Mouse (Mus musculus) heart, postnatal 36 days (tissue): ENCODE data around the gene Sgpp1. TPM values are rescaled to one million over a fixed set of nuclear protein-coding genes. Genes with fewer than 3 reads are reported as not detected.
"Not testable (repeated sequence)": the region's sequence is repeated elsewhere in the genome, so short reads cannot be mapped to it uniquely, and the experiment has no call there.

ENCODE experiments used
- DNase-seq, 2 experiments: peaks; one replicate each; pipeline ENCODE4 v3.0.0; 2021 to 2022
- intact Hi-C: fragments of 180-260 bp; cut with DNase I; formaldehyde crosslinking; loops from one replicate; pipeline ENCODE4 v1.15.1; 2025
- total RNA-seq, 2 experiments: library from RNA; stranded (reverse); gene quantifications; 2 replicates each; pipeline ENCODE4 v1.2.3; 2021

The Sgpp1 gene
- total RNA-seq, 2 experiments from 2014 or later, result 19.8 to 20.4 TPM

DNA sequence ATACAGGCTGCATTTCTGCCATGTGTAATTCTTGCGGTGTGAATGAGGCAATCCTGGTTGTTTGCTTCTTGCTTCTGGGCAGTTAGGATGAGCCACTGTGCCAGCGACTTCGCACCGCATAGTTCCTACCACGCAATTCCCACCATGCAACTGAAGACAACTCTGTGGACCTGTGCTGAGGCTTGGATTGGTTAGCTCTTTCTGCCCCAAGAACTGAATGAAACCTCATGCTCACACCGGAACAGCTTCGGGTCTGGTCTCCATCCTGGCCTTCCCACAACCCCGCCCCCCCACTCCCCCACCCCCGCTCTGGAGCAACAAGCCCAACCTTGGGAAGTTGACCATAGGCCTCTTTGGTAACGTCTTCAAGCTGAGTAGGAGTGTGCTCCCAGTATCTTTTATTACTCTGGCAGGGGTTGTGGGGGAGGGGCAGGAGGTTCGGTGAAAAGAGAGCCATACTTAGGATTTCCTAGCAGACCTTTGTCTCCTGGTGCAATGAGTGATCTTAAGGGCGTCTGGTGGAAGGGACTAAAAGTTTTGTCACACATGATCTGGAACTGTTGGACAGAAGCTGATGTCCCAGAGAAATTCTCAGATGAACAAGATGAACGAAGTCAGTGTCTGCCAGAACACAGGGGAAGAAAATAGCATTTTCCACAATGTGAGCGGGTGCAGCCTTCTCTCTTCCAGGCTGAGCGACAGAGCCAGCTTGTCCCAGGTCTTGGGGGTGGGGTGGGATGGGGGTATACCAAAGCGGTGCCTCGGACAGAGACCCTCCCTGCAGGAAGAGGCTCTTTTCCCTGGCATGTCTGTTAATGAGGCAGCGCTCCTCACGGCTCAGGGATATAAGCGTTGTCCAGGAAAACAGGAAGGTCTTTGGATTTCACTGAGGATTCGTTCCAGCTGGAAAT is 34.1 kb downstream of the Sgpp1 start:
- peak; percentile 26 to 28 for DNase-seq
- intact Hi-C loops, result no loop called here

DNA sequence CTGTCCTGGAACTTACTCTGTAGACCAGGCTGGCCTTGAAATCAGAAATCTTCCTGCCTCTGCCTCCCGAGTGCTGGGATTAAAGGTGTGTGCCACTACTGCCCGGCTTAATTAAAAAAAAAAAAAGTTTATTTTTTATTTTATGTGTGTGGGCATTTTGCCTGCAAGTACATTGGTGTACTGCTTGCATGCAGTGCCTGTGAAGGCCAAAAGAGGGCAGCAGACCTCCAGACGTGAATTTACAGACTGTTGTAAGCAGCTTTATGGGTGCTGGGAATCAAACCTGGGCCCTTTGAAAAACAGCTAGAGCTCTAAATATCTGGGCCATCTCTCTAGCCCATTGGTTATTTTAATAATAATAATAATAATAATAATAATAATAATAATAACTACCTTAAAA is 36.8 kb downstream of the Sgpp1 start:
- intact Hi-C loops, result no loop called here
- DNase-seq, result no peak

GRCm38 (mm10) chr12:75695845-75696244 is 39.7 kb downstream of the Sgpp1 start:
- intact Hi-C loops, DNase-seq: not testable (repeated sequence)

GRCm38 (mm10) chr12:75689003-75689402 is 46.5 kb downstream of the Sgpp1 start:
- intact Hi-C loops, result no loop called here
- DNase-seq, result no peak

DNA sequence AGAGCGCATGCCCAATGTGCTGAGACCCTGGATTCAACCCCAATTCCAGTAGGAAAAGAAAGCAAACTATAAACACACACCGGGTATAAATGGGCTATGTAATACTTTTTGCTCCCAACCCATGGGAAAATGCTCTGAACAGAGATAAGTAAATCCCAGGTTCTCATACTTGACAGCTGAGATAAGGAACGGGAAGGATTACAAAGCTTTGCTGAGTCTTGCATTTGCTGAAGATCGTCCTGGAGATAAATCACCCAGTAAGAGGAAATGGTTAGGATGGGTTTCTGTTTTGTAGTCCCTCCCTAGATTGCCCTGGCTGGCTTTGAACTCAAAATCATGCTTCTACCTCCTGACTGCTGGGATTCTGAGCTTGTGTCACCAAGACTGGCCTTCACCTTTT is 48.2 kb downstream of the Sgpp1 start:
- intact Hi-C loops, result no loop called here

DNA sequence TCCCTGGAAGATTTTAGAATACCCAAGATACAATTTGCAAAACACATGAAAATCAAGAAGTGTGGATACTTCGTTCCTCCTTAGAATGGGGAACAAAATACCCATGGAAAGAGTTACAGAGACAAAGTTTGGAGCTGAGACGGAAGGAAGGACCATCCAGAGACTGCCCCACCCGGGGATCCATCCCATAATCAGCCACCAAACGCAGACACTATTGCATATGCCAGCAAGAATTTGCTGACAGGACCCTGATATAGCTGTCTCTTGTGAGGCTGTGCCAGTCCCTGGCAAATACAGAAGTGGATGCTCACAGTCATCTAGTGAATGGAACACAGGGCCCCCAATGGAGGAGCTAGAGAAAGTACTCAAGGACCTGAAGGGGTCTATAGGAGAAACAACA is 51.5 kb downstream of the Sgpp1 start:
- intact Hi-C loops, DNase-seq: not testable (repeated sequence)

More for the DNA sequence above, 48.2 kb downstream of the Sgpp1 start:
- peak in 1 of 2 experiments; percentile 31 for DNase-seq

GRCm38 (mm10) chr12:75683598-75683997 is 51.9 kb downstream of the Sgpp1 start:
- intact Hi-C loops, result no loop called here

DNA sequence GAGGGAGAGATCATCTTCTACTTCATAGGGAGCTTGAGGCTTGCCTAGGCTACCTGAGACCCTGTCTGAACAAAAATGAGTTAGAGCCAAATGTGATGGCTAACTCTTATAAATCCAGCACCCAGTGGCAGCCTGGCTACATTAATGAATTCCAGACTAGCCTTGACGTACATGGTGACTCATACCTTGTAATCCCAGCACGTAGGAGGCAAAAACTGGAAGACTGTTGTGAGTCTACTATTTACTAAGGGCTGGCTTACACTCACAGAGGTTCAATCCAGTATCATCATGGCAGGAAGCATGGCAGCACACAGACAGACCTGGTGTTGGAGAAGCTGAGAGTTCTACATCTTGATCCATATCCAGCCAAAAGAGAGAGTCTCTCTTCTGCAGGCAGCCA is 52.7 kb downstream of the Sgpp1 start:
- no peak for DNase-seq

More at GRCm38 (mm10) chr12:75683598-75683997, 51.9 kb downstream of the Sgpp1 start:
- DNase-seq, result no peak

DNA sequence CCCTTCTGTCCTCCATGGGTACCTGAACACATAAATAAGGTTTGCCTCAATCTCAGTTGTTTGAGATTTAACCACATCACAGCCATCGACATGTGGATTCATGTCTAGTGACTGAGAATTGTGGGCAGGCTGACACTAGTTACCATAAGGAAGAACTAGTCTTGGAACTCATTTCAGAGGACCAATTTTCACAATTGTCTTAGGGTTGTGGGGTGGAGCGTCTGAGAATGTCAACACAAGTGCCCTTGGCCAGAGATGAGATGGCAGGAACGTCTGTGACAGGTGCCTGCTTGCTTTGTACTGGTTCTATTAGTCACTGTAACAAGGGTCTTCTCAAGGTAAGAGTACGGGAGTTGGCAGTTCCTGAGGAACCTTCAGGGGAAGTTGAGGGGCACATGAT is 54.4 kb downstream of the Sgpp1 start:
- no peak for DNase-seq
- intact Hi-C loops, result no loop called here

More for the DNA sequence above, 52.7 kb downstream of the Sgpp1 start:
- intact Hi-C loops, result no loop called here

GRCm38 (mm10) chr12:75678393-75678792 is 57.1 kb downstream of the Sgpp1 start:
- DNase-seq, result no peak
- intact Hi-C loops, result no loop called here

- intact Hi-C loops, result loop anchor here (5.0 kb wide), 1 partner anchor 100 kb away; no protein-coding TSS in a partner anchor
- no peak for DNase-seq
These were observed 62.9 kb downstream of the Sgpp1 start for GRCm38 (mm10) chr12:75672630-75673029.

DNA sequence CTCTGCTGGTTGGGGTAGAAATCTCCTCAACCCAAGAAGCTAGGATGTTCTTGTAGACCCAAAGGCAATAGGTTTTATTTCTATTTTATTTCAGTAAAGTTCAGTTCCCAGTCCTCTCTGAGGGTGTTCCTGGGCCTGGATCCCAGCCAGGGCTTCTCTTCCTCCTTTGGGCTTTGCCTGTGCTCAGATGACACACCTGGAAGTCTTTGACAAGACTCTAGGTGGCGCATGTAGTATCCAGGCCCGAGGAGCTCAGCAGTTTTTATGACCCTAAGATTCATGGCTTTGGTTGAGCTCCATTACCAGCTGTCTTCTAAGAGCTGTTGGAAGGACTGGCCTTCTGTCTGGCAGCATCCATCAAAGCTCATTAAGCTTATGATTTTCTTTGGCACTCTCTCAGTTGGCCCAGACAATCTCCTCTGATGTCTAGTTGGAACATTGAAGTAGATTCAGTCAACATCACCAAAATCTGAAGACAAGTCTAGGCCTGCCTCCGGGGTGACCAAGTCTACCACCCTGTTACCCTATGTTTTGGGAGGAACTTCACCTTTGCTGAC is 63.7 kb downstream of the Sgpp1 start:
- DNase-seq, result no peak
- intact Hi-C loops, result loop anchor here (5.0 kb wide), 1 partner anchor 100 kb away; no protein-coding TSS in a partner anchor

- DNase-seq, result no peak
- intact Hi-C loops, result loop anchor here (5.0 kb wide), 1 partner anchor 102 kb away; no protein-coding TSS in a partner anchor
These were observed 64.9 kb downstream of the Sgpp1 start for GRCm38 (mm10) chr12:75670611-75671010.

GRCm38 (mm10) chr12:75669258-75670106 is 66.0 kb downstream of the Sgpp1 start, which contains the start of gene Wdr89:
Wdr89 (minus strand) TSS chr12:75669537.
- peak; percentile 96 for DNase-seq
- intact Hi-C loops, result loop anchor here (2.0 to 5.0 kb wide), 3 partner anchors 65 to 103 kb away; partner anchors contain the start of genes Ppp2r5e and Sgpp1

DNA sequence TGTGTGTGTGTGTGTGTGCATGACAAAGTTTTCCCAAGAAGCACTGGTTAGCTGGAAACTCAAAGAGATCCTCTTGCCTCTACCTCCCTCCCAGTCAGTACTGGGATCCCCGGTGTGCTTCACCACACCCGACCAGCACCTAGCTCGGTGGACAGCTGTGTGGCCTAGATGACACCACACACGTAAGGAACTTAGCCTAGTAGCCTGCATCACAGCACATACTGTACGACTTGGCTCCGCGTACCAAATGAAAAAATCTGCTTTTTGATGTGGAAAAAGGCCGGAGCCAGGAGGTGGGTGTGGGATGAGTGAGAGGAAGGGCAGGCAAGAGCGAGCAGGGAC is 66.6 kb downstream of the Sgpp1 start:
- intact Hi-C loops, result loop anchor here (2.0 to 5.0 kb wide), 2 partner anchors 66 to 72 kb away; partner anchors contain the start of genes Ppp2r5e and Sgpp1
- DNase-seq, result no peak

DNA sequence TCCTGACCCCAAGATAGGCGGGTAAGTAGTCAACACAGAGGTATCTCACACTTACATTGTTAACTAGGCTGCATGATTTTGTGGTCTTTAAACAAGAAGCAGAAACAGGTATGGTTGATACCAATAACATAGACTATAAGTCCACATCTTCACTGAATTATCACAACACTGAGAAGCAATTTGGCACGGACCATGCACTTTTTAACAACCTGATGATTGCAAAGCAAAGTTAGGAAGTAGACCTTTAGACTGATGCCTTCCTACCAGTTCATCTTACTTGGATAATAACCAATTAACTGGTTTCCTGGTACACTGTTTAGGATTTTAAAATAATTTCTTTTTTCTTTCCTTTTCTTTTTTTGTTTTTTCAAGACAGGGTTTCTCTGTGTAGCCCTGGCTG is 67.3 kb downstream of the Sgpp1 start:
- intact Hi-C loops, result loop anchor here (2.0 to 5.0 kb wide), 2 partner anchors 67 to 71 kb away; partner anchors contain the start of genes Ppp2r5e and Sgpp1
- DNase-seq, result no peak

- intact Hi-C loops, result loop anchor here (5.0 kb wide), 1 partner anchor 70 kb away; the partner anchor contains the start of gene Ppp2r5e
- DNase-seq, result no peak
These were observed 68.6 kb downstream of the Sgpp1 start for GRCm38 (mm10) chr12:75666939-75667338.

- DNase-seq, result no peak
- intact Hi-C loops, result no loop called here
These were observed 71.1 kb downstream of the Sgpp1 start for GRCm38 (mm10) chr12:75664516-75664810.
